Comparison of ENCODE assay signal across 8 mouse cellular contexts in the genomic region with DNA sequence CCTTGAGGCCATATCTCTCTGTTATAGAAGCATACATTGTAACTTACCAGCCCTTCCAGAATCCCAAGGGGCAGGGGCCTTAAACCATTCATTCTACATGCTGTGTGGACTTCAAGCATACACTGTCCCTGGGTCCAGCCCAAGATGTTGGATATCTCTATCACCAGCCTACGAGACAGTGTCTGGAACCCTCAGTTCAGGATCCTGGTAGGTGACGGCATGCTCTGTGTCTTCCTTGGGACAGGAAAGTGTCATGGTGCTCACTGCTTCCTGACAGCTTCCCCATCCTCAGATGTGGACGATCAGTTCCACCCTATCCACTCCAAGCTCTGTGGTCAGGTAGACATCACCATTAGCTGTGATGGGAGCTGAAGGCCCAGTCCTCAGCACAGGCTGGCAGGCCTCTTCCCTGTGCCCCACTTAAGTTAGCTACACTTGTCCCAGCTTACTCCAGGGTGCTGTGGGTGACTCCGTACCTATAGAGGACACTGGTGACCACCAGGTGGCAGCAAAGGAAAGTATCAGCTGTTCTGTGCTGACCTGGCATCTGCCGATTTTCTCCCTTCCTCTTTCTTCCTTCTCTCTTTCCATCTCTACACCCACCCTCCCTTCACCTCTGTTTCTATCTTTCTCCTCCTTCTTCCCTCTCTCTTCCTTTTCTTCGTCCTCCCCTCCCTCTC. TPM values are rescaled to one million over a fixed set of nuclear protein-coding genes. Genes with fewer than 3 reads are reported as not detected.
DNase-seq lines count a peak whose midpoint lies in the region; ATAC-seq and TF ChIP-seq lines count a peak whose summit lies in the region.

No protein-coding gene starts in this region.

- no peak overlapping the region for H3K27ac ChIP-seq in bone marrow macrophage, adult 2 months (ENCODE audit: insufficient read depth, low read depth, low read length)
- no peak overlapping the region for H3K27ac ChIP-seq in heart, embryonic 12.5 days (ENCODE audit: poor library complexity, severe bottlenecking)
- H3K27ac ChIP-seq in kidney, postnatal 0 days, result no peak overlapping the region
- no peak overlapping the region for H3K27ac ChIP-seq in testis, adult 2 months (ENCODE audit: control insufficient read depth, insufficient read depth, low read depth, low read length)

- peak; percentile 75; the same call in 1 of the 2 replicates for ATAC-seq in erythroblast, adult 5-6 weeks (replicated peaks; ENCODE audit: low FRiP score, poor library complexity, severe bottlenecking)
- ATAC-seq in heart, embryonic 12.5 days (ENCODE audit: insufficient number of reproducible peaks, low FRiP score), result peak; percentile 72
- 0 out of 2 replicates have a peak, but pooled peaks have one; percentile 49 for ATAC-seq in kidney, postnatal 0 days (replicated peaks; ENCODE audit: low FRiP score, low read depth)

- peak; percentile 80 for DNase-seq in CD4-positive, CD25-positive, alpha-beta regulatory T cell, adult 2 months (ENCODE audit: low read depth, low spot score)
- DNase-seq in kidney, postnatal 0 days (ENCODE audit: low spot score), result peak; percentile 85
- peak; percentile 73 for DNase-seq in liver
- DNase-seq in naive thymus-derived CD4-positive, alpha-beta T cell, adult 2 months (ENCODE audit: low read depth), result peak; percentile 67

- no peaks in the 10 kb centered on the region for H3K9me3 ChIP-seq in heart, embryonic 12.5 days (replicated peaks)
- no peaks in the 10 kb centered on the region for H3K9me3 ChIP-seq in kidney, postnatal 0 days (replicated peaks; ENCODE audit: low read length)

- peaks cover 11% of the 10 kb centered on the region; the same call in 1 of the 2 replicates for H3K27me3 ChIP-seq in heart, embryonic 12.5 days (replicated peaks)
- no peaks in the 10 kb centered on the region; the same call in 1 of the 2 replicates for H3K27me3 ChIP-seq in kidney, postnatal 0 days (ENCODE audit: insufficient read depth, low read length)
- H3K27me3 ChIP-seq in testis, adult 2 months (ENCODE audit: control insufficient read depth, insufficient read depth, low read length), result no peaks in the 10 kb centered on the region

- no peaks in the 10 kb centered on the region for H3K4me1 ChIP-seq in bone marrow macrophage, adult 2 months (ENCODE audit: control insufficient read depth, insufficient read depth, low read length)
- peaks cover 11% of the 10 kb centered on the region for H3K4me1 ChIP-seq in heart, embryonic 12.5 days (replicated peaks)
- no peaks in the 10 kb centered on the region for H3K4me1 ChIP-seq in kidney, postnatal 0 days (replicated peaks; ENCODE audit: insufficient read depth, low read length)
- H3K4me1 ChIP-seq in testis, adult 2 months (ENCODE audit: control insufficient read depth, insufficient read depth, low read length), result no peaks in the 10 kb centered on the region

- TF ChIP-seq POLR2A in bone marrow macrophage, adult 2 months (IDR thresholded peaks at IDR 0.05; ENCODE audit: borderline replicate concordance, low read depth, low read length), result no peak
- TF ChIP-seq POLR2A in testis, adult 2 months (IDR thresholded peaks at IDR 0.05; ENCODE audit: control insufficient read depth, low read depth, low read length), result no peak

- H3K4me3 ChIP-seq in bone marrow macrophage, adult 2 months (ENCODE audit: insufficient read depth, low read length), result no peak overlapping the region
- no peak overlapping the region for H3K4me3 ChIP-seq in heart, embryonic 12.5 days
- H3K4me3 ChIP-seq in kidney, postnatal 0 days (replicated peaks; ENCODE audit: low read depth, low read length), result no peak overlapping the region
- H3K4me3 ChIP-seq in testis, adult 2 months (ENCODE audit: control insufficient read depth, low read depth, low read length), result no peak overlapping the region

- 0 out of 2 replicates have a peak overlapping the region, but pooled peaks have one; percentile 19 for H3K4me2 ChIP-seq in heart, embryonic 12.5 days
- no peak overlapping the region for H3K4me2 ChIP-seq in kidney, postnatal 0 days (ENCODE audit: low read length)

- H3K36me3 ChIP-seq in heart, embryonic 12.5 days, result no peaks in the 10 kb centered on the region
- H3K36me3 ChIP-seq in kidney, postnatal 0 days (ENCODE audit: insufficient read depth, low read length), result no peaks in the 10 kb centered on the region
- no peaks in the 10 kb centered on the region for H3K36me3 ChIP-seq in testis, adult 2 months (ENCODE audit: control insufficient read depth, insufficient read depth, low read length)

- WGBS in heart, embryonic 12.5 days, result 23% methylated on average over 6 of the region's 6 CpGs
- WGBS in kidney, postnatal 0 days, result 27% methylated on average over 6 of the region's 6 CpGs

- peak; percentile 50; the same call in 1 of the 2 replicates for TF ChIP-seq CTCF in bone marrow macrophage, adult 2 months (IDR thresholded peaks at IDR 0.05; ENCODE audit: low read depth, low read length)
- TF ChIP-seq CTCF in kidney, postnatal 0 days (IDR thresholded peaks at IDR 0.05; ENCODE audit: low read depth), result peak; percentile 91
- TF ChIP-seq CTCF in testis, adult 2 months (IDR thresholded peaks at IDR 0.05; ENCODE audit: control insufficient read depth, insufficient read depth, insufficient replicate concordance, low read depth, low read length), result peak; percentile 71; the same call in 1 of the 2 replicates

- H3K9ac ChIP-seq in heart, embryonic 12.5 days, result no peak overlapping the region
- H3K9ac ChIP-seq in kidney, postnatal 0 days (ENCODE audit: low read depth, low read length), result no peak overlapping the region

RNA-seq across cellular contexts. Expression of gene Cfap46, which starts 19.7 kb away (rescaled TPM):
- polyA plus RNA-seq in bone marrow macrophage, adult 2 months (2012; ENCODE audit: insufficient read depth, insufficient read length, missing spikeins), result not detected in 2 replicates
- total RNA-seq in erythroblast, adult 5-6 weeks (2015; ENCODE audit: low replicate concordance), result 0.21 TPM in 1 of 2 replicates, not detected in the other
- total RNA-seq in erythroblast, adult 5-6 weeks (2017; ENCODE audit: low replicate concordance), result not detected in 2 replicates
- 0.05 TPM in 1 of 2 replicates, not detected in the other for polyA plus RNA-seq in heart, embryonic 12.5 days (2016; fragmentation: Nextera tagmentation; extraction: Ambion mirVana)
- polyA plus RNA-seq in kidney, postnatal 0 days (2015; fragmentation: Nextera tagmentation; extraction: Ambion mirVana), result 0.08 TPM in 1 of 2 replicates, not detected in the other
- polyA plus RNA-seq in testis, adult 2 months (2012; rRNA removed), result 93.5 and 94.6 TPM in 2 replicates

Comparison
In these comparisons a context has a peak if more than half of its experiments do, and no peak if none do; other contexts are left out.
1. RNA of gene Cfap46, which starts 19.7 kb away (polyA plus RNA-seq): 93.5 to 94.6 TPM in testis, adult 2 months; 0.05 TPM in heart, embryonic 12.5 days, 0.08 TPM in kidney, postnatal 0 days and not detected in bone marrow macrophage, adult 2 months; every median in the first group is over 10 times any median in the second.
2. Peak in every context shown above with its lines, with median percentiles within 50 percentile points of each other: DNase-seq, CTCF ChIP-seq and ATAC-seq.